Mouse (Mus musculus) ES-CJ7 (cell line): ENCODE data around the gene Cmip.

ENCODE experiments used
- DNase-seq: peaks from one replicate; pipeline ENCODE4 v3.0.0; 2011; ENCODE audit warnings: low read depth, low spot score

Gene Cmip

DNA sequence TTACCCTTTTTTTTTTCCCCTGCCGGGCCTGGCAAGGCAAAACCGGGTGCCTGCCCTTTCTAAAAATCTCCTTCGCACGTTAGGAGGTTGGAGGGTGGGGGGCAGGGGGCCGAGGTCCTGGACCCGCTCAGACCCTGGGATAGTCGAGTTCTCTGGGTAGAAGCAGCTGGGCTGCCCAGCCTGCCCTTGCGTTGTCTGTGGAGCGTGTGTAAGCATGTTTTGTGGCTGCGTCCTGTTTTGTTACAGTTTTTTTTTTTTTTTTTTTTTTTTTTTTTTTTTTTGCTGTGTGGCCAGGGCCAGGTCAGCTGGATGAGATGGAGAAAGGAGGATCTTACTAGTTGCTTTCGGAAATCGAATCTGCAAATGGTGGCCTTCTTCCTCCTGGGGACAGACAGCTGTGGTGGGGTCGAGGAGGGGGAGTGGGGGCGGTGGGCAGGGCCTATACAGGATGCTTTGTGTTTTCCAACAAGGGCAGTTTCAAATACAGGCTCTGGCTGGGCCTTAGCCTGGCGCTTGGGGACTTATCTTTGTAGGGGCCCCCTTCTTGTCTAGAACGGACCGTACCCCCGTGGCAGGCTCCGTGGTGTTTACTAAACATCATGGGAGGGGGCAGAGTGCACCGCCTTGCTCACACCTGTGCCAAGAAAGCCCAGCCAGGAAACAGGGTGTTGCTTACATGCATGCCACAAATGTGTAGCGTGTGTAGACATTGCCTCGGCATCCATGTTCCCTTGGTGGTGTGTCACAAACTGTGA, 1.1 kb downstream of the Cmip start:
- DNase-seq: no peak

- DNase-seq: no peak
Observed at GRCm38 (mm10) chr8:117258576-117259040, 1.7 kb downstream of the Cmip start.

DNA sequence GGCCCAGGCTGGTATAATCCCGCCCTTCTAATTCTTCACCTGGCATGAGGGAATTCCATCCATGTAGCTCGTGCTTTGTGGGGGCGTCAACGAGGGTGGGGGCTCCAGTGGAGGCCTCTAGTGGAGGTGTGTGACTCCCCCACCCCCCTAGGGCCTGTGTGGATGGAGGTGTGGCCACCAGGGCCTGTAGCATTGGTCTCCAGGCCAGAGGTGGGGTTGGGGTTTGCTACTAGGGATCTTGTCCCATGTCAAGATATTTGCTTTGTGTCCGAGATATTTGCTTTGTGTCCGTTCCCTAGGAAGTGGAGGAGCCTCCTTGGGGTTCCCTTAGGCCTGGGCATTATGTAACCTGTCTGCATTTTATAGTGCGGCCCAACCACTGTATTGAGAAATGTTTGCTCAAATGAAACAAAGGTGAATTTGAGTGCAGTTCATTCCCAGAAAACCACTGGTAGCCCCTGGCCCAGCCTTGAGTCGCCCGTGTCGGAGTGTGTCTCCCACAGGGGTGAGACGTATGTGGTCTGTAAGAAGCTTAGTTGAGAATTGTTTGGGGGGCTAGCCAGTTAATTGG, 2.7 kb downstream of the Cmip start:
- DNase-seq: no peak

DNA sequence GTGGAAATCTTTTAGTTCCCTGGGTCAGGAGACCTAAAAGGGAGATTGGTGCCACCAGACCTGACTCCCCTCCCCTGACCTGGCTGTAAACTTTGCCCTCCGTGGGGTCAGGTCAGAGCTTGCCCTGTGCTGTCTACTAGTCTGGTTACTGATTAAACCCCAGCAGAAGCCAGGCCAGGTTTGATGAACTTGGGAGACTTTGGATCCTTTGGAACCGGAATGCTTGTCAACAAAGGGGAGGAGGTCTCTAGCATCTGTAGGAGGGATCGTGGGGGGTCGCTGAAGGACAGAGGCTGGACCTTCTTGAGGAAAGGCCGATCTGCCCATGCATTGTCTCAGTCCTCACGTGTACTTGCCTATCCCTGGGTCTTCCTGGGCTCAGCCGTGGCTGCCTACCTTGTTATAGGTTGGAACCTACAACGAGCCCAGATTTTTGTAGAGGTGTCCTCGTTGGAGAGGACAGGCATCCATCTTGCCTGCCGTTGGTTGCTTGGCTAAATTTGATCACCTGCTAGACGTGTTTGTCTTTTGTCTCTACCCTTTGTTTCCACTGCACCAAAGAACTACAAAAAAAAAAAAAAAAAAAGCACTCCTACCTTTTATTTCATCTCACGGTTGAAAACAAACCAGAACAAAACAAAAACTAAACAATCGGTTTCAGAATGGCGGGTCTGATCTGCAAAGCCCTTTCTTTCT, 3.5 kb downstream of the Cmip start:
- DNase-seq: no peak

GRCm38 (mm10) chr8:117260930-117261475, 4.1 kb downstream of the Cmip start:
- DNase-seq: no peak

DNA sequence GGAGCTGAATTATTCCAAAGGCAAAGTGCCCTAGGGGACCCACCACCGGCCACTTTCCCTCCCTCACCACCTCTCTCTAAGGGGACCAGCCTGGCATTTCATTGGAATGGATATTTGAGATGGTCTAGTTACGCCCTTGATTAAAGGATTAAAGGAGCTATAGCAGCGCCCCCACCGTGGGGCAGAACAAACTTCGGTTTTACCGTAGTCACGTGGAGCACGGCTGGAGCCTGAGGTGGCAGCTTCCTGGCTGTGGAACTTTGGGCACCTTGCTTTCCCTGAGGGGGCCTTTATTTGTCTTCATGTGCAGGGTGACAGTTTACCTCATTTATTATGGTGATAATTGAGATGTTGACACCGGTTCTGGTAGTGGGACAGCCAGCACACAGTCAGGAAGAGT, 4.8 kb downstream of the Cmip start:
- DNase-seq: no peak

DNA sequence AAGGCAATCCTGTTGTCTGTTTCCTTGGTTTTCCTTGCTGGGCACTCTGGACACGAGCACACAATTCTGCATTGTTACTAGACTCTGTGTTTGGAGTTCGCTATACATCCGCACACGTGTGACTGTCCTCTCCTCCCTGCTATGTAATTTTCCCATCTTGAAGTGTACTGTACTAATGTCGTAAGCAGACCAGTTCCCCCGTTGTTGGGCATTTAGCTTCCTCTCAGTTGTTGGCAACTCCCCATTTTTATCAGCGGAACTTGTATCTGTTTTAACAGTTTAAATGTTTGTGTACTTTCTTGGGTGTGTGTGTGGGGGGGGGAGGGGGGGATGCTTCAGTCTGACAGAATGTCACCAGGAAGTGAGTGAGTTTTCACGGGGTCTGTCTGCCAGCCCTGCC, 5.8 kb downstream of the Cmip start:
- DNase-seq: no peak

DNA sequence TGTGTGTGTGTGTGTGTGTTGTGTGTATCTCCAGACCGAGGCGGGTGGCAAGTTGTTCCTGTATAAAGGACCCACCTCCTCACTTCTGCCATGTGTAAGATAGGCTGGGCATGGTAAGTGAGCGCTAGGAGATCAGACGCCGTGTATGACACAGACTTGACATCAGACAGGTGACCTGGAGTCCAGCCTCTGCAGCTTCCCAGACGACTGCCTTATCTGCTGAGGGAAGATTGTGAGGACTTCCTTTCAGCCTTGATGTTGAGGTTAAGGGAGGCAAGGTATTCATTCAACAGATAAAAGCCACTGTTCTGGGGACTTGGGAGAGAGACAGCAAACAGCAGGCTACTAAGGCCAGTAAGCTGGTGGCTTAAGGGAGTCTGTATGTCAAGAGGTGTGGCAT, 6.6 kb downstream of the Cmip start:
- no peak for DNase-seq

DNA sequence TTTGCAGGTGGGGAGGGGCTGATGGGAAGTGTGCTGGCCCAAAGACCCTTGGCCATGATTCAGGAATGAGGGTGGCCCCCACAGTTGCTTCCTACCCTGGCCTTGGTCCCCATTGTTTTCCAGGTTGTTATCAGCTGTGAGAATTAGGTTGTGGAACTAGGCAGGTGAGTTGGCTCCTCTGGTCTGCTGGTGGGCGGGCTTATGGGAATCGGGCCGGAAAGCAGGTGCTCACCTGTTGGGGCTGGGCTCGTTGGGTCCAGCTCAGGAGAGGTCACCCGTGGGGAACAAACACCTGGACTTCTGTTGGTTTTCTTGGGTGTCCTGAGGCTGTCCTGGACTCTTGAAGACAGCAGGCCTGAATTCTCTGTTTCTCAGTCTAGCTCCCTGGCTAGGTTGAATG, 8.2 kb downstream of the Cmip start:
- DNase-seq: no peak

DNA sequence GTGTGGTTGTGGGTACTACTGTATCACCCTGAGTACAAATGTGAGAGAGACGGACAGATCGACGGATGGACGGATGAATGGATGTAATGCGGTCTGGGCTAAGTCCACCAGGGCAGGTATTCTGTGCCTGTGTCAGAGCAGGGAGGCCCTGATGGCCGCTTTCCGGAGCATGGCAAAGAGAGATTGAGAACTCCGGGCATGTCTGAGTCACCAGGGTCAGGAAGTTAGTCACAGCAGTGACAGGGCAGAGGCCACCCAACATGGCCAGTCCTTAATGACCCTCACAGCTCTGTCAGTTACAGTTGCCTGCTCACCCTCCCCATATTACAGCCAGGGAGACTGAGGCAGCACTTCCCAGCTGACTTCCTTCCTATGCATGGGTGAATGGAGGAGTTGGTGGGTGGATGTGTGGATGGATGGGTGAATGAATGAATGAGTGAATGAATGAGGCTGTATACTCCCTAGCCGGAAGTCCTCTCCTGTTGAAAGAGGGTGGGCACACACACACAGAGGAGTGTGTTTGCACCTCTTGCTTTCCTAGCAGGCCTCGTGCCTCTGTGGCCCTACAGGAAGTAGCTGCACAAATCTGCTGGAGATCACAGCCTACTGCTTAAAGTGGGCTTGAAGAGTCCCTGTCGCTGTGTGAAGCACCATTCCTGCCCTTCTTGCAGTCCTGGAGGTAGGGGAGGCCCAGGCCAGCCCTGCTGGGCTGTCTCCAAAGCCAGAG, 10.7 kb downstream of the Cmip start:
- DNase-seq: no peak

DNA sequence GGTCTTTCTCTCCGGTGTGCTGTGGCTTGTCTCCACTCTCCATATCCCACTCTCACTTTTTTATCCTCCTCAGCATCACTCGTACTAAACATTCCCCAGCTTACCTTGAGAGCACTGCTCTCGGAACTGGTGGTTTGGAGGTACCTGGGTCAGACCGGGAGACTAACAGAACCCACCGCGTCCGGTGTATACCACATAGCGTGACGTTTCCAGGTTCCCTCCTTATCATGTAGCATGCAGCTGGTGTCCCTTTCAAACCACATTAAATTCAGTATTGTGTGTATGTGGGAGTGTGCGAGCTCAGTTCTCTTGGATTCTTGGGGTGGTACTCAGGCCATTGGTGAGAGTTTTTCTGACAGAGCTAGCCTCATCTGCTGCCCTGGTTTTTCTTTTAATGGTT, 21.4 kb downstream of the Cmip start:
- no peak for DNase-seq

DNA sequence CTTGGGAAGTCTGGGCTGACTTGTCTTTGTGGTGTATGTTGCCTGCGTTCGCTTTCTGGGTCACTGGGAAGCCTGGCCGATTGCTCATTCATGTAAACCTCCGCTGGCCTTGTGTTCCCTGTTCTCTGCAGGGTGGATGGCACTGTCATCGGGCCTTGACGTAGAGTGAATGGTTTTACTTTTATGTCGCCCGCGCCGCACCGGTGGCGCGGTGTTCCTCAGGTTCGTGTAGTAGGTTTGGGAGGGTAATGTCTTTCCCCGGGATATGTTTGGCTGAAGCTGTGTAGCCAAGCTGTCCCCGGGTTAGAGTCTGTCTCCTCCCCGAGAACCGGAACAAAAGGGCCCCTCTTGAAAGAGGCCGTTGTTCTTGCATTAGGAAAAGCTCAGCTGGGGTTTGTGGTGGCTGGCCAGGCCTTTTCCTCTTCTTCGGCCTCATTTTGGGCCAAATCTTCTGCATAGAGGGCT, 21.8 kb downstream of the Cmip start:
- no peak for DNase-seq

- DNase-seq: no peak
Observed at GRCm38 (mm10) chr8:117280488-117280887, 23.6 kb downstream of the Cmip start.

- no peak for DNase-seq
Observed at GRCm38 (mm10) chr8:117281676-117282075, 24.8 kb downstream of the Cmip start.

GRCm38 (mm10) chr8:117282141-117282950, 25.5 kb downstream of the Cmip start:
- no peak for DNase-seq

DNA sequence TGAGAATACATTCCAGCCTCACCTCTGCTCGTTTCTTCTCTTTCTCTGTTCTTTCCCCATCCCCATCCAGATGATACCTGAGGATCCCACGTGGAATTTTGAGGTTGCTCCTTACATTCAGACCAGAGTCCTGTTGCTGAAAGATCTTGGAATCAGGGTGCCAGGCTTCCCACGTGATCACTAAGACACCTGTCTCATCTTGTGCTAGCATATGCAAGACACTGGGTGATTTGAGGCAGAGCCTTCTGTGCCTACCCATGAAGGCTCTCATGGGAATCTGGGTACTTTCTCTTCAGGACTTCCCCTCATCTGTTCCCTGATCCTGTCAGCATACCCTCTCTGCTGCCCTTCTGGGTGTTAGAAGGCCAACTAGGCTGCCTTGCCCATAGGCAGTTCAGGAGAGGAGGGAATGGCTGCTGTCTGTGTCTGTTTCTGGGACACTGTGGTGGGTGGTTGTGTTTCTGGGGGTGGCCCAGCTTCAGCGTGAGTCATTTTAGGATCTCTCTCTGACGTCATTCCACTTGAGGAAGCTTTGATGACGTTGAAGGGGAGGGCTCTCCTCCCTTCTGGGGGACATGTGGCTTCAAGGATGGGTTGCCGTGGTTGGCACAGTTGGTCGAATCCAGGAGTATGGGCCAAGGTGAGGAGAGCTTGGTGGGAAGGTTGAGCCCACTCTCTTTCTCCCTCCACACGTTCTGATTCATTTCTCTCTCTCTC, 28.1 kb downstream of the Cmip start:
- DNase-seq: no peak

DNA sequence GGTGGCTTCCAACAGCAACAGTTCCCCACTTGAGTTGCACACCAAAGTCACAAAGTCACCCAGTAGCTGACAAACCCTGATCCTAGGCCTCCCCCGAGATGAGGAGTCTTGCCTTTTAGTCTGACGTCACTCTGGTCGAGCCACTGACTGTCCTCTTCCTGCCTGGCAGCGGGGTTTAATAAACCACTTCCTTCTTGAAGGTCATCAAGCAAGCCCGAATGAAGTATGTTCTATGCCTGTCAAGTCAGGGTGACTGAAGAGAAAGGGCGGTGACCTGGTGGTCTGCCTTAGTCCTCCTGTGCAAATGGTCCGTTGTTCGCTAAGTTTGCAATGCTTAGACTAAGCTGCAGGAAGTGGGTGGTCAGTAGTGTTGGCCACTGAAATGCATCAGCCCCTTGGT, 31.1 kb downstream of the Cmip start:
- DNase-seq: no peak

DNA sequence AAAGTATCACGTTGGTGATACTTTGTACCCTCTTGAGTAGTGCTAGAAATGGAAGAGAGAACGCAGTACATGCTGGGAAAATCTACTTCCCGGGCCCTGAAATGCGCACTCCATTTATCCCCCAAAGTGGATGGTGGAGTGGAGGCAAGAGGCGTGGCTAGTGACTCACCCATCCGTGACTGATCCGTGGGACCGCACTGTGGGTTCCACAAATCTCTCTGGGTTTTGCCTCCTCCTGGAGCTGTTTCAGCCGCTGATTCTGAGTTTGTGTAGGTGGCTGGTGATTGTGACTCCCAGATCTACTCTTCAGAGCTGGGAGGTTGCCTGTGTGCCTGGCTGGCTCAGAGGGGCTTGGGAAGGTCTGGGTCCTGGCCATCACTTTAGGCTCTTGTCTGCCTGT, 32.2 kb downstream of the Cmip start:
- no peak for DNase-seq

- no peak for DNase-seq
Observed at GRCm38 (mm10) chr8:117290506-117290905, 33.6 kb downstream of the Cmip start.

GRCm38 (mm10) chr8:117292262-117292661, 35.4 kb downstream of the Cmip start:
- DNase-seq: peak; percentile 36
